Mouse (Mus musculus) olfactory bulb, adult 2 months (tissue): ENCODE results near the gene Gm10715.
"Not testable (repeated sequence)": the region's sequence is repeated elsewhere in the genome, so short reads cannot be mapped to it uniquely, and the experiment has no call there.

Experiments
- CTCF ChIP-seq: fragments of 200-500 bp; IDR thresholded peaks from 2 replicates; pipeline ENCODE4 v1.5.1; 2012; ENCODE audit warnings: low read depth, mild to moderate bottlenecking, low read length, moderate library complexity; ENCODE audit not compliant: insufficient read depth
- POLR2A ChIP-seq: fragments of 200-500 bp; IDR thresholded peaks from 2 replicates; pipeline ENCODE4 v1.6.1; 2012; ENCODE audit warnings: mild to moderate bottlenecking, low read depth, low read length, moderate library complexity; ENCODE audit not compliant: insufficient read depth

GRCm38 (mm10) chr9:3023312-3023984 lies 13.2 kb upstream of the Gm10715 start, which contains the start of gene Gm10718:
- not testable (repeated sequence) for TF ChIP-seq CTCF, POLR2A
